Mouse (Mus musculus): ENCODE measurements around the gene Scel. TPM values are rescaled to one million over a fixed set of nuclear protein-coding genes. Genes with fewer than 3 reads are reported as not detected.

Gene Scel
- polyA plus RNA-seq, 1 experiment: not detected

DNA sequence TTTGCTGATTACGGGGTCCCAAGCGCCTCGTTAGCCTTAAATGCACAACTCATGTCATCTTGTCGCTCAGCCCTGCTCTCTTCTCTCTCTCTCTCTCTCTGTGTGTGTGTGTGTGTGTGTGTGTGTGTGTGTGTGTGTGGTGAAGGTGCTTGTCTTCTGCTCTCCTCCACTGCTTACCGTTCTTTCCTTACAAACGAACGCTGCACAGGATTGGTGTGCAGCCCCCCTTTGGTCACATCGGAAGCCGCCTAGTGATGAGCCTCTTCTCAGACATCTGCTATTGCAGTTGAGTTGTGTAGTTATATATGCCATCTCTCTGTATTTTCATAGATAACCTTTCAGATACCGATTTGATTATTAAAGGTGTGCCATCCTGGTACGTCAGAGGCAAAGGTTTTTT, 138.0 kb downstream of the Scel start:
- TF ChIP-seq GATA1 (IDR thresholded peaks at IDR 0.05; ENCODE audit: low read length): no peak

DNA sequence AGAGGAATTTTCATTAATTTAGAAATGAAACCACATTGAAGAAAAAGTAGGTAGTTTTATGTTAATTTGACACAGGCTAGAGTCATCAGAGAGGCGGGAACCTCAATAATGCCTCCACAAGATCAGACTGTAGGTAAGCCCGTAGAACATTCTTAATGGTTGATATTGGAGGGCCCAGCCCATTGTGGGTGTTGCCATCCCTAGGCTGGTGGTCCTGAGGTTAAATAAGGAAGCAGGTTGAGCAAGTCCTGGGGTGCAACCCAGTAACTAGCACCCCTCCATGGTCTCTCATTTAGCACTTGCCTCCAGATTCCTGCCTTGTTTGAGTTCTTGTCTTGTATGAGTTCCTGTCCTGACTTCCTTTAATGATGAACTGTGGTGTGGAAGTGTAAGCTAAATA, 138.4 kb downstream of the Scel start:
- TF ChIP-seq GATA1 (IDR thresholded peaks at IDR 0.05; ENCODE audit: low read length): no peak

DNA sequence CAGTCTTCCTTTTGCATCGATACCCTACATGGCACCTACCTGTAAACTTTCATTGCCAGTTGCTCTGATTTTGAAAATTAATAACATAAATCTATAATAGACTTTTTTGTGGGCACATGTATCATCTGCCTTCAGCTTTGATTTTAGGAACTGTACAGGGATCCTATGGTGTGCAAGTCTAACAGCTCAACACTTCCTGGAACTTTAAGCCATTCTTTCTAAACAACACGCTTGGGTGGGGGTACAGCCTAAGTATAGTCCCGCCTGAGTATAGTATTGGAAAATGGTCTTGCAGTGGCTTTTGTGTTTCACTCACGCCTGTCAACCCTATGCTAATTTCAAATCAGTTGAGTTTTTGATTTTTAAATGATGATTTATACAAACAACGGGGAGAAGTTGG, 139.4 kb downstream of the Scel start:
- no peak for TF ChIP-seq GATA1 (IDR thresholded peaks at IDR 0.05; ENCODE audit: low read length)

DNA sequence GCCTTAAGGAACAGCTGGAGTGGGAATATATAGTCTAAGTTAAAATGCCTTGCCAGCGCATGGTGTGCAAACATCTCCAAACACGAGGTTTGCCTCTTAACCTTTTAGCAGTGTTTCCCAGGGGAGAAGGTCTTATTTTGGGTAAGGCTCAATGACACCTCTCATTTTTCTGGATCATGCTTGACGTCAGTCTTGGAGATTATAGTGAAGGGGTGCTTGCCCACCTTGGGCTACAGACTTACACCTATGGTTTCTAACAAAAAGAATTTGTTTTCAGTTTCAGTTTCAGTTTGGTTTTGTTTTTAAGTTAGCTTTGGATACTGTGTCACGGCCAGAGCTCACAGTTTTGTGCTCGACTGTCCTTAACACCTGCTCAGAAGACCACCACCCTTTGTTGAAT, 140.7 kb downstream of the Scel start:
- no peak for TF ChIP-seq GATA1 (IDR thresholded peaks at IDR 0.05; ENCODE audit: low read length)

DNA sequence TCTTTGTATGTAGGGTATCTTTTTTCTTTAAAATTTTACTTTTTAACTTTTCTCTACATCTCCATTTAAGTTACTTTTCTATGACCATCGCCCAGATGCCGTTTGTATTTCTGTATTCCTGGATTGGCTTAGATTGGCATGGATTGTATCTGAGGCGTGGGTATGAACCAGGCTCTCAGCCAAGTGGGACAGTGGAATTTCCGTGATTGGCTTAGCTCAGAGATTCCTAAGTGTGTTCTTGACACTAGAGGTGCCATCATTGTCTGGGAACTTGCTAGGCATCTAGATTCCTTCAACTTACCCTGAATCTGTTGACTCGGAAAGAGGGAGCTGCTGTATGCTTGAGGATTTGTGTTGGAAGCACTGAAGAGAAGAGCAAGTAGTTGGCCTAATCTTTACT, 142.3 kb downstream of the Scel start:
- TF ChIP-seq GATA1 (IDR thresholded peaks at IDR 0.05; ENCODE audit: low read length): no peak

DNA sequence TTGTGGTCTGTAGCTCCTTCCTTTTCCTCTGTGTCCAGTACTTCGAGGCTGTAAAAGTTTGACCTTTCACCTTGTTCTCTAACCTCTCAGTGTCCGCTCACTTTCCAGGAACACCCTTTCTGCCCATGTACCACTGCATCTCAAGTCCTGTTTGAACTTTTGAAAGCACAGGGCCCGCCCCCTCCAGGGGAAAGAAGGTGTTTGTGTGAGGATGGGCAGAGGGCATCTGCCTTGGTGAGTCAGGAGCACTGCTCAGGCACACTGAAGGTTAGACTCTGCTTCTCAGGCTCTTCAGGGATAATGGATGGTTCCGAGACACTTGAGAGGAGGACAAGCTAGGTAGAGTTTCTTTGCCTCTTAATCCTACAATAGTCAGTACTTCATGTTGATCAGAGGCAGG, 144.7 kb downstream of the Scel start:
- no peak for TF ChIP-seq GATA1 (IDR thresholded peaks at IDR 0.05; ENCODE audit: low read length)

Other genes with a start within 250 kb of the Scel start
- 7.0 and 14.0 TPM in 2 replicates for gene Mycbp2, start 166.5 kb upstream of the Scel start, polyA plus RNA-seq (2012)
- gene Slain1, start 136.9 kb downstream of the Scel start, polyA plus RNA-seq (2012): not detected in 2 replicates